Mouse (Mus musculus) ES-E14 (cell line): ENCODE data around the gene R3hdm1.

ENCODE experiments used
- CHD2 ChIP-seq: IDR thresholded peaks from 2 replicates; pipeline ENCODE4 v1.6.1; 2014; ENCODE audit warnings: mild to moderate bottlenecking, low read depth, low read length, inconsistent platforms
- HCFC1 ChIP-seq: IDR thresholded peaks from 2 replicates; pipeline ENCODE4 v1.6.1; 2012; ENCODE audit warnings: low read length, inconsistent platforms, borderline replicate concordance; ENCODE audit not compliant: insufficient read depth
- MAFK ChIP-seq: IDR thresholded peaks from 2 replicates; pipeline ENCODE4 v1.6.1; 2014; ENCODE audit warnings: mild to moderate bottlenecking, low read depth, low read length, inconsistent platforms; ENCODE audit not compliant: insufficient read depth
- ZC3H11A ChIP-seq: IDR thresholded peaks from 2 replicates; pipeline ENCODE4 v1.6.1; 2012; ENCODE audit warnings: low read depth, mild to moderate bottlenecking, inconsistent platforms, low read length, borderline replicate concordance
- ZNF384 ChIP-seq: IDR thresholded peaks from 2 replicates; pipeline ENCODE4 v1.6.1; 2012; ENCODE audit warnings: low read depth, low read length, inconsistent platforms

DNA sequence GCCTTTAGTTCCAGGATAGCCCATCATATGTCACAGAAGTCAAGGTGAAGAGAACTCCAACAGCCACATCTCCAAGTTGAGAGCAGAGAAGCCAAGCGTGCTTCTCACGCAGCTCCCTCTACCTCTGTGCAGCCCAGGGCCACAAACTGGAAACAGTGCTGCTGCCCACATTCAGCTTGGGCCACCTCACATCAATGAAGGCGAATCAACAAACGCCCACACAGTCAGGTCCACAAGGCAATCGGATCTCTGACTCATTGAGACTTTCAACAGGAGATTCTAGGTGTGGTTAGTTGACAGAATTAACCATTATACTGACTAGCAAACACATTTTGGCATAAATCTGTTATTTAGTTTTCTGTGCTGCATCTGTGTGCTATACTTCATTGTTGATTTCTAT is 44.5 kb upstream of the R3hdm1 start:
- no peak for TF ChIP-seq ZC3H11A
- TF ChIP-seq ZNF384, result no peak
- no peak for TF ChIP-seq CHD2
- TF ChIP-seq MAFK, result no peak
- no peak for TF ChIP-seq HCFC1
